8 mouse cellular contexts compared by ENCODE assay signal in the genomic region with DNA sequence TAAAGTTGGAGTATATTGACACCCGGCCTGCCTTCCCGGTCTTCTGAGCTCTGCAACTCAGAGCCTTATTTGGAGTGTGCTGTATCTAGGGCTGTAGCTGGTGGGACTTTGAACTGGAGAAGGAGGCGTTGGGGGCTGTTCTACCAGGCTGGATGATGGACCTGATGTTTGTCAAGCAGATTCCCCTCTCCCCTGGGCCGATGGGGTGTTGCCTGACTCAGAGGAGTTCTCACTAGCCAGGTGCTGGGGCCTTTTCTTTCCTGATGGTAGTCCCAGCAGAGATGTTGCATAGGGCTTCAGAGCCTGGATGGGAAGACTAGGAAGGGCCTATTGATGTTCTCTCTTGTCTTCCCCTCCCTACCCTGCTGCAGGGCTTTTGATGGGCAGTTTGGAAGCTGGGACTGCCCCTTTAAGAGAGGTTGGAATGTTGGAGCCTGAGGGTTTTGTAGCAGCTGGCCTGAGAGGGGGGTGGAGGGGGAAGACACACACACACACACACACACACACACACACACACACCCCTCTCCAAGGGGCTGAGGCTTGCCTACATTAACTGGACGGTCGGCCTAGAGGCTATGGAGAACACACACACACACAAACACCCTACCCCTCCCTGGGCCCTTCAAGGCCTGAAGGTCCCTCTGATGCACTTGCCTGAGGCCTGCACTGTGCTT. TPM values are rescaled to one million over a fixed set of nuclear protein-coding genes. Genes with fewer than 3 reads are reported as not detected.
A peak's percentile ranks its signal among the peaks of the same experiment; 100 is the strongest.
DNase-seq lines count a peak whose midpoint lies in the region; ATAC-seq and TF ChIP-seq lines count a peak whose summit lies in the region.

No protein-coding gene starts in this region.

- WGBS in hindbrain, embryonic 14.5 days, result under 1% methylated on average over 6 of the region's 6 CpGs
- 2% methylated on average over 6 of the region's 6 CpGs for WGBS in liver, adult 2 months

- DNase-seq in adrenal gland, postnatal 10 days, result peak; percentile 45
- DNase-seq in adrenal gland, postnatal 25 days, result no peak
- DNase-seq in hindbrain, embryonic 14.5 days (ENCODE audit: low spot score), result no peak
- peak; percentile 33 for DNase-seq in liver, adult 2 months (ENCODE audit: extremely low read depth, low read depth, low spot score)
- peak; percentile 38 for DNase-seq in naive thymus-derived CD4-positive, alpha-beta T cell, adult 2 months (ENCODE audit: low read depth)
- DNase-seq in ovary, adult 18-20 months (ENCODE audit: low spot score), result no peak

- peak; percentile 58; the same call in 1 of the 2 replicates for ATAC-seq in hindbrain, embryonic 14.5 days (ENCODE audit: low FRiP score)

- H3K27ac ChIP-seq in embryonic fibroblast, embryonic 13.5 days (ENCODE audit: insufficient read depth, low read length), result peak overlapping the region; percentile 43
- H3K27ac ChIP-seq in hindbrain, embryonic 14.5 days, result peak overlapping the region; percentile 89
- no peak overlapping the region for H3K27ac ChIP-seq in liver, adult 2 months (replicated peaks; ENCODE audit: insufficient read depth, low read depth, low read length)

- TF ChIP-seq POLR2A in embryonic fibroblast, embryonic 13.5 days (IDR thresholded peaks at IDR 0.05; ENCODE audit: low read depth, low read length), result 0 out of 2 replicates have a peak, but pooled peaks have one; percentile 16
- TF ChIP-seq POLR2A in liver, adult 2 months (IDR thresholded peaks at IDR 0.05; ENCODE audit: extremely low read depth, insufficient read depth, low read length), result no peak

- H3K36me3 ChIP-seq in E14TG2a.4 (ENCODE audit: insufficient read depth, low read length), result peaks cover 11% of the 10 kb centered on the region
- peaks cover 21% of the 10 kb centered on the region for H3K36me3 ChIP-seq in hindbrain, embryonic 14.5 days (replicated peaks; ENCODE audit: control insufficient read depth, insufficient read depth)
- H3K36me3 ChIP-seq in liver, adult 2 months (ENCODE audit: control insufficient read depth, insufficient read depth, low read length), result no peaks in the 10 kb centered on the region

- no peak for TF ChIP-seq CTCF in E14TG2a.4 (conservative IDR thresholded peaks at IDR 0.05; ENCODE audit: low read length)
- no peak for TF ChIP-seq CTCF in embryonic fibroblast, embryonic 13.5 days (IDR thresholded peaks at IDR 0.05; ENCODE audit: borderline replicate concordance, insufficient read depth, low read length)
- TF ChIP-seq CTCF in liver, adult 2 months (IDR thresholded peaks at IDR 0.05; ENCODE audit: low read depth, low read length), result no peak

- peaks cover 6% of the 10 kb centered on the region; the same call in 1 of the 2 replicates for H3K27me3 ChIP-seq in E14TG2a.4 (ENCODE audit: insufficient read depth, low read length)
- H3K27me3 ChIP-seq in hindbrain, embryonic 14.5 days (ENCODE audit: control insufficient read depth, insufficient read depth, low read length), result no peaks in the 10 kb centered on the region
- no peaks in the 10 kb centered on the region for H3K27me3 ChIP-seq in liver, adult 2 months (ENCODE audit: control insufficient read depth, insufficient read depth, low read length)

- peaks cover 20% of the 10 kb centered on the region; the same call in 1 of the 2 replicates for H3K79me2 ChIP-seq in liver, adult 2 months (ENCODE audit: control insufficient read depth, insufficient read depth, low read length)

- H3K9ac ChIP-seq in hindbrain, embryonic 14.5 days, result peak overlapping the region; percentile 99
- peak overlapping the region; percentile 98 for H3K9ac ChIP-seq in liver, adult 2 months (ENCODE audit: low read depth, low read length)

- H3K9me3 ChIP-seq in E14TG2a.4 (ENCODE audit: low read length), result no peaks in the 10 kb centered on the region
- no peaks in the 10 kb centered on the region for H3K9me3 ChIP-seq in hindbrain, embryonic 14.5 days (ENCODE audit: control insufficient read depth, low read length)

- H3K4me2 ChIP-seq in hindbrain, embryonic 14.5 days (replicated peaks), result peak overlapping the region; percentile 92

- H3K4me1 ChIP-seq in E14TG2a.4 (replicated peaks; ENCODE audit: low read depth, low read length), result peaks cover 23% of the 10 kb centered on the region
- H3K4me1 ChIP-seq in embryonic fibroblast, embryonic 13.5 days (ENCODE audit: control insufficient read depth, insufficient read depth, low read length), result no peaks in the 10 kb centered on the region
- H3K4me1 ChIP-seq in hindbrain, embryonic 14.5 days (replicated peaks; ENCODE audit: control insufficient read depth, insufficient read depth, low read length), result peaks cover 27% of the 10 kb centered on the region; the same call in 1 of the 2 replicates
- H3K4me1 ChIP-seq in liver, adult 2 months (ENCODE audit: control insufficient read depth, insufficient read depth, low read length), result peaks cover 4% of the 10 kb centered on the region; the same call in 1 of the 2 replicates

- peak overlapping the region; percentile 92 for H3K4me3 ChIP-seq in E14TG2a.4 (replicated peaks; ENCODE audit: low read length)
- peak overlapping the region; percentile 89 for H3K4me3 ChIP-seq in embryonic fibroblast, embryonic 13.5 days (ENCODE audit: insufficient read depth, low read length)
- H3K4me3 ChIP-seq in hindbrain, embryonic 14.5 days (replicated peaks; ENCODE audit: low read length), result peak overlapping the region; percentile 94
- H3K4me3 ChIP-seq in liver, adult 2 months (ENCODE audit: insufficient read depth, low read depth, low read length), result peak overlapping the region; percentile 99

RNA-seq across cellular contexts. Expression of gene Dvl3, which starts 1.1 kb away (rescaled TPM):
- 10 to 100 TPM; 38.9 to 43.5 TPM for total RNA-seq in adrenal gland, postnatal 10 days (2021)
- total RNA-seq in adrenal gland, postnatal 25 days (2021), result 43.9 and 46.2 TPM in 2 replicates
- 51.4 and 57.3 TPM in 2 replicates for polyA plus RNA-seq in embryonic fibroblast, embryonic 13.5 days (2011; ENCODE audit: insufficient read length, low read depth, missing spikeins)
- 36.4 and 40.9 TPM in 2 replicates for polyA plus RNA-seq in hindbrain, embryonic 14.5 days (2014; fragmentation: Nextera tagmentation; extraction: Ambion mirVana)
- total RNA-seq in liver, adult 2 months (2014; rRNA removed), result 2.5 and 5.8 TPM in 2 replicates
- 11.6 and 15.0 TPM in 2 replicates for polyA plus RNA-seq in liver, adult 2 months (2012; rRNA removed)

RNA-seq across cellular contexts. Expression of gene Ap2m1, which starts 17.4 kb away (rescaled TPM):
- total RNA-seq in adrenal gland, postnatal 10 days (2021), result 100 to 1,000 TPM; 277 to 296 TPM
- 291 and 310 TPM in 2 replicates for total RNA-seq in adrenal gland, postnatal 25 days (2021)
- polyA plus RNA-seq in embryonic fibroblast, embryonic 13.5 days (2011; ENCODE audit: insufficient read length, low read depth, missing spikeins), result 448 and 450 TPM in 2 replicates
- polyA plus RNA-seq in hindbrain, embryonic 14.5 days (2014; fragmentation: Nextera tagmentation; extraction: Ambion mirVana), result 1,214 and 1,314 TPM in 2 replicates
- total RNA-seq in liver, adult 2 months (2014; rRNA removed), result 151 and 236 TPM in 2 replicates
- 298 and 343 TPM in 2 replicates for polyA plus RNA-seq in liver, adult 2 months (2012; rRNA removed)

RNA-seq across cellular contexts. Expression of gene Eif2b5, which starts 19.2 kb away (rescaled TPM):
- total RNA-seq in adrenal gland, postnatal 10 days (2021), result 10 to 100 TPM; 56.6 to 61.4 TPM
- 58.3 and 63.8 TPM in 2 replicates for total RNA-seq in adrenal gland, postnatal 25 days (2021)
- 53.8 and 61.5 TPM in 2 replicates for polyA plus RNA-seq in embryonic fibroblast, embryonic 13.5 days (2011; ENCODE audit: insufficient read length, low read depth, missing spikeins)
- polyA plus RNA-seq in hindbrain, embryonic 14.5 days (2014; fragmentation: Nextera tagmentation; extraction: Ambion mirVana), result 88.0 and 89.2 TPM in 2 replicates
- total RNA-seq in liver, adult 2 months (2014; rRNA removed), result 38.1 and 38.9 TPM in 2 replicates
- polyA plus RNA-seq in liver, adult 2 months (2012; rRNA removed), result 19.2 and 19.3 TPM in 2 replicates

RNA-seq across cellular contexts. Expression of gene Abcf3, which starts 30.5 kb away (rescaled TPM):
- total RNA-seq in adrenal gland, postnatal 10 days (2021), result 10 to 100 TPM; 71.2 to 78.8 TPM
- total RNA-seq in adrenal gland, postnatal 25 days (2021), result 87.3 and 101 TPM in 2 replicates
- polyA plus RNA-seq in embryonic fibroblast, embryonic 13.5 days (2011; ENCODE audit: insufficient read length, low read depth, missing spikeins), result 50.9 and 53.2 TPM in 2 replicates
- 75.3 and 77.5 TPM in 2 replicates for polyA plus RNA-seq in hindbrain, embryonic 14.5 days (2014; fragmentation: Nextera tagmentation; extraction: Ambion mirVana)
- total RNA-seq in liver, adult 2 months (2014; rRNA removed), result 42.0 and 44.9 TPM in 2 replicates
- 29.5 and 48.5 TPM in 2 replicates for polyA plus RNA-seq in liver, adult 2 months (2012; rRNA removed)

Comparison
In these comparisons a context has a peak if more than half of its experiments do, and no peak if none do; other contexts are left out.
1. DNase-seq: peak in adrenal gland, postnatal 10 days (single experiment), liver, adult 2 months (single experiment) and naive thymus-derived CD4-positive, alpha-beta T cell, adult 2 months (single experiment); none in adrenal gland, postnatal 25 days (single experiment), hindbrain, embryonic 14.5 days (single experiment) and ovary, adult 18-20 months (single experiment).
2. Peak in every context shown above with its lines, with median percentiles within 50 percentile points of each other: H3K4me3 ChIP-seq.